Mouse (Mus musculus): ENCODE measurements at regions not wholly inside any gene's neighbourhood (a gene's known extent, or its start where the extent isn't known, plus 50 kb on each side); places are given as distances from the start of the nearest gene placed in this dataset.

DNA sequence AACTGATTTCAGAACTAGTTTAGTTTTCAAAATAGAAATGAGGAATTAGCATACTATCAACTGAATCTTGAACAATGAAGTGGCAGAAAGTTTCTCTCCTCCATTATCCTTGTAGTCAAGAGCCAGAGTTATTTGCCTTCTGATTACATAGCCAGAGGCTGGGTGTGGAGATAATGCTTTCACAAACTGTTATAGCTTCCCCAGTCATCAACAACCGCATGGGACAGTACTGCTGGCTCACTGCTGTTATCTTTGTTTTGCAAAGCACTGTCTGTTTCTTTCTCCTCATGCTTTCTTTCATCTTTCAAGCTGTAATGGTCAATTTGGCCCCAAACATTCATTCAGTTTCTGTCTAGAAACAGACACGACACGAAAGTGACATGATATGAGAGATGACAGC, 308.5 kb upstream of the Ccng1 start:
- TF ChIP-seq CTCF (IDR thresholded peaks at IDR 0.05; ENCODE audit: low read depth, low read length) (no peak), GATA1 (IDR thresholded peaks at IDR 0.05; ENCODE audit: borderline replicate concordance, low read length) (no peak), POLR2AphosphoS5 (IDR thresholded peaks at IDR 0.05; ENCODE audit: insufficient replicate concordance, low read depth, low read length) (no peak)
